Mouse (Mus musculus) megakaryocyte progenitor cell, adult 5-6 weeks (primary cell): Measurements from ENCODE around the gene Xrcc5. TPM values are rescaled to one million over a fixed set of nuclear protein-coding genes. Genes with fewer than 3 reads are reported as not detected.

ENCODE experiments used
- ATAC-seq: replicated peaks from 2 replicates; pipeline ENCODE4 v1.8.0; 2016; ENCODE audit warnings: mild to moderate bottlenecking, moderate TSS enrichment, inconsistent platforms; ENCODE audit not compliant: poor library complexity
- total RNA-seq, 2 experiments: library from RNA; stranded (forward) in 1 of 2; stranded (reverse) in 1 of 2; fragments of 157-497, 149-512 nt in 1 of 2; fragments of 200-1000 nt in 1 of 2; gene quantifications; 2 replicates each; pipeline versions ENCODE4 v1.2.3 to v1.2.4; 2015 to 2017

Gene Xrcc5
- total RNA-seq, 2 experiments from 2014 or later = 11.6 to 12.4 TPM

DNA sequence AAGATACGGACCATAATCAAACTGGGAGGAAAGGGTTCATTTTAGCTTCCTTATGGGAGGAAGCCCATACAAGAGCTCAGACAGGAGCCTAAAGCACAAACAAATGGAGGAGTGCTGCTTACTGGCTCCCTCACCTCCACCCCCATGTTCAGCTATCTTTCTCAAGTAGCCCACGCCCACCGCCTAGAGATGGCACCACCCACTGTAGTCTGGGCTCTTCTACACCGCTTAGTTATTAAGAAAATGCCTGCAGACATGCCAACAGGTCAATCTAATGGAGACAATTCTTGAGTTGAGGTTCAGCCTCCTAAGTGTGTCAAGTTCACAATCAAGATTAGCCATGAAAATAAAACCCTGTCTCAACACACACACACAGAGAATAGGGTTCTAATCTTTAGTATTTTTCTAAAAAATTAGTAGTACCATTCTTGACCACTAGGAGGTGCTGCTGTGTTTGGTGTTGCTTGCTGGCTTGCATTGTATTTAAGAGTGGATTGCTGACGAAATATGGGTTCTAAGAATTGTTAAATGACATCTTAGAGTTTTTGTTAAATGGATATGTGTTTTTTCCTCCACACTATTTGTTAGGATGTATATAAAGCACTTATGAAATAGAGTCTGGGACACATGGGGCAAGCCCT is 6.3 kb downstream of the Xrcc5 start:
- ATAC-seq = peak; percentile 88

GRCm38 (mm10) chr1:72315447-72315846 is 8.2 kb downstream of the Xrcc5 start:
- ATAC-seq = no peak

DNA sequence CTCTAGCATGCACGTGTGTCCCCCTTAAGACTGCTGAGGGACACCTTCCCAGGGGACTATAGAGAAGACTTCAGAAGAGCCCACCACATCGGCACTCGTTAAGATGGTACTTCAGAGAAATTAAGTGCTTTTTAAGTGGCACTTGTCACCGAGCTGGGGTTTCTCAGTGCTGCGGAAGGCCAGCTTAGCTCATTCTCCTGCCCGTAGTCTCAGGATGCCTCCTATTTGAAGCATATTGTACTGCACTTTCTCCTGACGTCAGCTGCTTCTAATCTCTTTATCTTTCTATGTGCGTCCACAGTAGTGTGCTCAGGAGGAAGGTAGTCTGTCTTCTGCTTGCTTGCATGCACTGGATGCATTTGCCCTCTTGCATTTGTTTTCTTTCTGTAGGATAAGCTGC is 9.2 kb downstream of the Xrcc5 start:
- no peak for ATAC-seq

DNA sequence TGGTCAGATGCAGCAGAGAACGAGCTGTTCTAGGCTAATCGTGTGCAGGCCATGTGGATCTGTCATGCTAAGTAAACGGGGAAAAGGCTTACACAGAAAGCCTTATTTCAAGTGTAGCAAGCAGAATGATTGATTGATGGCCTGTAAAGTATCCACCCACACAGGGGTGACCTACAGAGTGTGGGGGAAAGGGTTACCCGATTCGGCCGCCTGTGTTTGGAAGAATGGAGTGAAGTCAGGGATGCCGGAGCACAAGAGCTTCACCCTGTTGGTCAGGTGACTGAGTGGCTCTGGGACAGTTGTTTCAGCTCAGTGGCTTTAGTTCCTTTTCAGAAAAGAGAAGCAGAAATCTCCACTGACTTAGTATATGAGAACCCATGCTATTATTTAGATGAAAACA is 9.7 kb downstream of the Xrcc5 start:
- ATAC-seq = no peak

DNA sequence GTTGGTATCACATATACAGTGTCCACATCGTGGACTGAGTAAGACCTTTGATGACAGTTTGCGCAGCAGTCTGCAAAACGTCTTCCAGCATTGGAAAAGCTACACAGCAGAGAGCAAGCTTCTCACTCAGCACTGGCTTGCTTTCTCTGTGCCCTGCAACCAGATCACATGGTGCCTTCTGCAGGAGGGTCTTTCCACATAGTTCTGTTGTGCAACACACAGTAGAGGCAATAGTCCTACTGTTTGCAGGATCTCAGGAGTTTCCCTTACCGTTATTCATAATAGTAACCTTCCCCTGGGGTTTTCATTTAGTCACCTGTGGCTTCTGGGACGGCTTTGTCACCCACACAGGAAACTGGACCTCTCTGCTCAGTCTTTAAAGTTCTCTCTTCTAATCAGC is 13.5 kb downstream of the Xrcc5 start:
- ATAC-seq = peak; percentile 99

GRCm38 (mm10) chr1:72323248-72323647 is 16.0 kb downstream of the Xrcc5 start:
- ATAC-seq = no peak

DNA sequence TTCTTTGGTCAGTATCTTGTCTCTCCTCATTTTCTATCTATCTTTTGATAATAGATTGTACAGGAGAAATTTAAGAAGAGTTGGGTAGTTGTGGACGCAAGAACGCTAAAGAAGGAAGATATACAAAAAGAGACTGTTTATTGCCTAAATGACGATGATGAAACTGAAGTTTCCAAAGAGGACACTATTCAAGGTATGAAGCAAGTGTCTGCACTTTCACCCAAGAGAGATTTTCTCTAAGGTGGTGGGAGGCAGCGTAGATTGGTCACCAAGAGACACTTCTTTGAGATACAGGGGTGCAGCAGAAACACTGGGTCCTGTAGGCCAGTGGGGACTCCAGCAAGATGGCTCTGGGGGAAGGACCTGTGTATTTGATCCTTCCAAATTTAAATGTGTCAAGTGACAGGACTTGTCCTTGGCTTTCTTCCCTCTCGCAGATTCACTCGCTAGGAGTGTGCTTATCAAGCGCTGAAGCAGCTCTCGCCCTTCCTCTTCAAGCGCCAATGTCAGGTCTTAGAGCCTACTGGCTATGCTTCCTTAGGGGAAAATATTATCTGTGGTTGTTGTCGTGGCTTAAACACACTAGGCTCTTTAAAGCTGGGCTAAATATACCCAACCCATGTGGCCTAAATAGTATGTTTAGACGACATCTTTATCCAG is 19.1 kb downstream of the Xrcc5 start:
- peak; percentile 81 for ATAC-seq

DNA sequence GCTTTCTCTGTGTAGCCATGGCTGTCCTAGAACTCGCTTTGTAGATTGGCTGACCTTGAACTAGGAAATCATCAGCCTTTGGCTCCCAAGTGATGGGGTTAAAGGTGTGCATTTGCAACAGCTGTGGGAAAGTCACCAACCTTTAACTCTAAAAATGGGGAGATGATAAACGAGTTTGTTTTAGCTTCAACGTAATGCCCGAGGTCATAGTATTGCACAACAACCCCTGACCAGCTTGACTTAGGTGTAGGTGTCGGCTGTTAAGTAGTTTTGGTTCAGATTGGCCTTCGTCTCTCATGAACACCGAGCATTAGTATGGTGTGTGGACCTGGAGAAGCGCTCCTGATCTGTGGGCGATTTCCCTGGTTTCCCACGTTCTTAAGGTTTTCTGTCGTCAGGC is 27.6 kb downstream of the Xrcc5 start:
- no peak for ATAC-seq

DNA sequence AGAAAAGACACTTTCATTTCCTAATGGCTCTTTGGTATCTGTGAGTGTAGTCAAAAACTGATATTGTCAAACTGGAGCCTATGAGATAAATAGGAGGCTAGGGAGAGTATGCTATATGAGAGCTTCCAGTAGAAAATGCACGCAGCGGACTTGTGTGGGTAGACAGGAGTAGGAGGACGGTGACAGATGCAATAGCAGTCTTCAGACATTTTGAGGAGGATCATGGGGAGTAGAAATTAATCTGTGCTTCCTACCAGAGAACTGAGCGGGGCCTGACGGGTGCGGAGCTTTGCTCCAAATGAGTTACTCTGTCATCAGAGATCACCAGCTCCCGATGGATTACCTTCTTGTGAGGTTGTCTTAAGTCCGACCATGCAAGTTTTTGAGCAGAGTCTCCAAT is 29.6 kb downstream of the Xrcc5 start:
- ATAC-seq = no peak

- ATAC-seq = no peak
These were observed 31.1 kb downstream of the Xrcc5 start for GRCm38 (mm10) chr1:72338341-72338740.

- ATAC-seq = 0 out of 2 replicates have a peak, but pooled peaks have one; percentile 20
These were observed 40.7 kb downstream of the Xrcc5 start for GRCm38 (mm10) chr1:72347873-72348272.

- ATAC-seq = no peak
These were observed 47.6 kb downstream of the Xrcc5 start for GRCm38 (mm10) chr1:72354856-72355255.

- no peak for ATAC-seq
These were observed 51.0 kb downstream of the Xrcc5 start for GRCm38 (mm10) chr1:72358216-72358615.

- peak; percentile 75 for ATAC-seq
These were observed 52.2 kb downstream of the Xrcc5 start for GRCm38 (mm10) chr1:72359462-72359861.

DNA sequence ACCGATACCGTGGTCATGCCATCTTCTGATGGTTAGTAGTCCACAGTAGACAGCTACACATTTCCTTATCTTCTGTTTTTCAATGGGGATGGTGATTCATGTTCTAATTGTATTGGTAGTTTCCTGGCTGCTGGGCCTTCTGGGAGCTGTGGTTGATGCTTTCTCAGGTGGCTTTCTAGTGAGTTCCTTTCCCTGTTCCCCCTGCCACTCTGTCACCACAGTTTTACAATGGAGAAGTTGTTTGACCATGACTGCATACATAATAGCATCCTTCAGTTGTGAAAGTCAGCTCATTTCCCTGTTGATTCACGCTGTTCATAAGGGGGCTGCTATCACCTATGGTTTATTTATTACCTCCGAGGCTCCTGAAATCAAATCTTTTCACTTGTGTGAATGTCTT is 53.6 kb downstream of the Xrcc5 start:
- peak; percentile 56 for ATAC-seq

DNA sequence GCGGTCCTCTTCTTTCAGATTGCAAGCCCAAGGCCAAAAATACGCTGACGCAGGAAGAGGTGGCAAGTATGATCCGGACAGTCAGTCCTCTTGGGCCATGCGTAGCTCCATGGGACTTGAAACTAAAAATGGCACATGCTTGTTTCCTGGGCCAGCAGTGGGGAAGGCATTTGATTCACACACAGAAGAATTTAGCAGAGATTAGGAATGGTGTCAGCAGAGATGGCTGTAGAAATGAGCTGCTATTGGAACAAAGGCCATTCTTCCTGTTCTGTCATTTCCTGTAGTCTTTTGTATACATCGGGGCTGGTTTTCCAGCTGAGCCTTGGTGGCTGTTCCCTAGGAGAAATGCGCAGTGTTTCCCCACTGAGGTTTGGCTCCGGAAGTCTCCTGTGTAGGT is 57.4 kb downstream of the Xrcc5 start:
- no peak for ATAC-seq

DNA sequence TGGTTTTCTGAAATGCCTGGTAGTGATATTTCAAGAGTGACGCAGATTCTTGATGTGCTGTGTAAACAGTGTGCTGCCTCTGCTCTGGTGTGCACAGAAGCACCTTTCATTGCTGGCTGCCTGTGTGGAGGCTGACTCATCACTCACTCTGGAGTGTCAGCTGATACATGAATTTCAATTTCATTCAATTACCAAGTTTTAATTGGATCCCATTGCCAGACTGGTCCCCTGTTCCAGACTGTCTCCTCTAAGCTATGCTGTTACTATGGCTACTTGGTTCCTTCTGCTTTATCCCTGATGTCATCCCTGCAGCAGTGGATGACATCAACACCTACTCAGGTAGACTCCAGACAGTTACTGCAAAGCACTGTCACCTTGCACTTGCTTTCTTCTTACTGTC is 65.3 kb downstream of the Xrcc5 start:
- no peak for ATAC-seq

GRCm38 (mm10) chr1:72372913-72373312 is 65.7 kb downstream of the Xrcc5 start:
- ATAC-seq = no peak

GRCm38 (mm10) chr1:72373648-72374047 is 66.4 kb downstream of the Xrcc5 start:
- ATAC-seq = no peak

DNA sequence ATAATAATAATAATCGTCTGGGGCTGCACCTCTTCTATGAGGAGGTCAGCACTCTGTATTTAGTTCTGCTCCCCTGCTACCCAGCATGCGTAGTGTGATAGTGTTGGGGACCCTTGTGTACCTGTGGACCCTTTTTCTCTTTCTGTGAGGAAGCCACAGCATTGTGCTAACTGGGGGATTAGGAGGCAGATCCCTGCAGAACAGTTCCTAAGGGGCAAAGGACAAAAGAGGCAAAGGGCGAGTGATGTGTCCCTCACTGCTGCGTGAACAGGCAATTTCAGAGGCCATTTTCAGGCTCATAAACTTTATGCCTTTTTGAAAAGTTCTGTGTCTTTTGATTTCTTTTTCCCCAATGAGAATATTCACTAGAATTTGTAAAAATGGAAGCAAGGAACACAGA is 66.8 kb downstream of the Xrcc5 start:
- no peak for ATAC-seq

DNA sequence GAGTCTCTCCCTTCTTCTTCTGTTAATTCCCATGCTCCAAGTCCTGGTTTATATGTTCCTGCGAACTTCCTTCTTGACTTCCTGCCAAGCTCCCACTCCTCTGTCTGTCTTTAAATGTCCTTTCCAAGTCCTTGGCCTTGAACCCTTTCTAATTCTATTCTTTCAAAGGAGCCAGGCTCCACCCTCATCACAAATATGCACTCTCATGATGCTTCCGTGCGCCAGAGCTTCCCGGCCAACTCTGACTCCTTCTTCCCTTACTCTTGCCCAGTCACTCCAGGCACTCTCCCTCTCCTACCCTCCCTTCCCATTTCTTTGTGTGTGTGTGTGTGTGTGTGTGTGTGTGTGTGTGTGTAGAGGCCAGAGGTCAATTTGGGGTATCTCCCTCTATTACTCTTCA is 70.9 kb downstream of the Xrcc5 start:
- no peak for ATAC-seq

- no peak for ATAC-seq
These were observed 72.6 kb downstream of the Xrcc5 start for GRCm38 (mm10) chr1:72379752-72380353.
